Mouse (Mus musculus) ES-E14 (cell line): ENCODE measurements around the gene Fam222a. TPM values are rescaled to one million over a fixed set of nuclear protein-coding genes. Genes with fewer than 3 reads are reported as not detected.

ENCODE experiments used
- DNase-seq: peaks from one replicate; pipeline ENCODE4 v3.0.0-alpha.2; 2013; ENCODE audit warnings: low read depth, low spot score
- H3K27ac ChIP-seq: 2 replicates; pipeline ENCODE4 v1.5.1; 2012; ENCODE audit warnings: low read depth, mild to moderate bottlenecking, low read length, moderate library complexity, mixed read lengths; ENCODE audit not compliant: poor library complexity, insufficient read depth, severe bottlenecking
- H3K36me3 ChIP-seq: 2 replicates; pipeline ENCODE4 v1.6.1; 2012; ENCODE audit warnings: mild to moderate bottlenecking, low read length, moderate library complexity, mixed read lengths; ENCODE audit not compliant: control insufficient read depth, poor library complexity, insufficient read depth, severe bottlenecking
- H3K4me1 ChIP-seq, 2 experiments: fragments of 150-350 bp in 1 of 2; sonication (generic) in 1 of 2; 2 replicates each; pipeline ENCODE4 v1.6.1; 2012; ENCODE audit warnings: low read length in 2 of 2, mild to moderate bottlenecking in 1 of 2, mixed read lengths in 1 of 2; ENCODE audit not compliant: control insufficient read depth in 2 of 2, insufficient read depth in 2 of 2, poor library complexity in 1 of 2
- H3K4me3 ChIP-seq, 2 experiments: fragments of 150-350 bp in 1 of 2; sonication (generic) in 1 of 2; 2 replicates each; pipeline ENCODE4 v1.5.1; 2012; ENCODE audit warnings: low read length in 2 of 2, low read depth in 1 of 2, mild to moderate bottlenecking in 1 of 2, mixed read lengths in 1 of 2; ENCODE audit not compliant: insufficient read depth in 1 of 2, poor library complexity in 1 of 2, severe bottlenecking in 1 of 2
- H3K9ac ChIP-seq: 2 replicates; pipeline ENCODE4 v1.6.1; 2012; ENCODE audit warnings: low read depth, mild to moderate bottlenecking, low read length, mixed read lengths; ENCODE audit not compliant: poor library complexity, insufficient read depth, severe bottlenecking
- H3K9me3 ChIP-seq: fragments of 150-350 bp; sonication (generic); 2 replicates; pipeline ENCODE4 v1.6.1; 2012; ENCODE audit warnings: low read depth, mild to moderate bottlenecking, low read length; ENCODE audit not compliant: control insufficient read depth, insufficient read depth
- CHD2 ChIP-seq: IDR thresholded peaks from 2 replicates; pipeline ENCODE4 v1.6.1; 2014; ENCODE audit warnings: mild to moderate bottlenecking, low read depth, low read length, inconsistent platforms
- HCFC1 ChIP-seq: IDR thresholded peaks from 2 replicates; pipeline ENCODE4 v1.6.1; 2012; ENCODE audit warnings: low read length, inconsistent platforms, borderline replicate concordance; ENCODE audit not compliant: insufficient read depth
- MAFK ChIP-seq: IDR thresholded peaks from 2 replicates; pipeline ENCODE4 v1.6.1; 2014; ENCODE audit warnings: mild to moderate bottlenecking, low read depth, low read length, inconsistent platforms; ENCODE audit not compliant: insufficient read depth
- ZC3H11A ChIP-seq: IDR thresholded peaks from 2 replicates; pipeline ENCODE4 v1.6.1; 2012; ENCODE audit warnings: low read depth, mild to moderate bottlenecking, inconsistent platforms, low read length, borderline replicate concordance
- ZNF384 ChIP-seq: IDR thresholded peaks from 2 replicates; pipeline ENCODE4 v1.6.1; 2012; ENCODE audit warnings: low read depth, low read length, inconsistent platforms
- in situ Hi-C, 2 experiments: fragments of 600-800 bp; cut with MboI; formaldehyde crosslinking; loops; one replicate each; pipeline ENCODE4 v1.15.1; 2025; ENCODE audit warnings: low sequenced_read_pairs in 2 of 2, inconsistent platforms in 1 of 2; ENCODE audit not compliant: unreplicated experiment in 2 of 2
- total RNA-seq: library from RNA; depleted of rRNA; stranded (reverse); fragments of 300-350 nt; gene quantifications from 2 replicates; pipeline ENCODE4 v1.2.3, GENCODE M21; 2012

Fam222a gene
- total RNA-seq, 1 experiment = 1.2 TPM

DNA sequence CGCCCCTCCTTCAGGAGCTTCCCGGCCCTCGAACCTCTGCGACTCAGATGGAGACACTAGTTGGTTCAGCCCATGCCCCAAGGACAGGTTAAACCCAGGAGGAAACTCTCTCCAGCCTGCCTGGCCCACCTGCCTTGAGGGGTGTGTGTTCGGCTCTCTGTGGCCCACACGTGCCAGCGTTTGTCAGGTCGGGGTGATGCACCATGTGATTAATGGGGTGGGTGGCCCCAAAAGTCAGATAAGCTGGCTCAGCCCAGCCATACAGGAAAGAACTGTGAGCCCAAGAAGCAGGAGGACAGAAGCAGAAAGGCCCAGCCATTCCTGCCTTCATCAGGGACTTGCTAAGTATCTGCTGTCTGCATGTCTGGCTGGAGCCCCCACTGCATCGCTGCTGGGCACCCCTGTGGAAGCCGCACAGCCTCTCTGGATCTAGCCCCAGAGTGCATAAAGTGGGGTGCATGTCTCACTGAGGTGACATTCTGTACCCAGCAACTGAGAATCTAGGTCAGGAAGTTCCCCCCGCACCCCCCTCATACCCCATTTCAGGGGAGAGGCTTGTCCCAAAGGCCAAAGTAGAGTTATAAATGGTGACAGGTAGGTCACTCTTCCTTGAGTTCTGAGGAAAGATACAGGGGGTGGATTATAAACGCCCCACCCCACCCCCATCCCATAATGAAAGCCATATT lies 15.8 kb downstream of the Fam222a start:
- Histone ChIP-seq H3K27ac (0 out of 2 replicates have a peak overlapping the region, but pooled peaks have one; percentile 12), H3K4me1 (0 out of 4 replicates have a peak, but pooled peaks cover 0 to 2% of the 10 kb centered on the region in 2 experiments), H3K4me3 (no peak overlapping the region), H3K9ac (no peak overlapping the region; the same call in 1 of the 2 replicates), H3K36me3 (no peaks in the 10 kb centered on the region), H3K9me3 (no peaks in the 10 kb centered on the region)
- in situ Hi-C loops = no loop called here
- no peak for DNase-seq
- TF ChIP-seq ZC3H11A = no peak
- TF ChIP-seq HCFC1 = no peak
- no peak for TF ChIP-seq MAFK
- TF ChIP-seq ZNF384 = no peak
- no peak for TF ChIP-seq CHD2

DNA sequence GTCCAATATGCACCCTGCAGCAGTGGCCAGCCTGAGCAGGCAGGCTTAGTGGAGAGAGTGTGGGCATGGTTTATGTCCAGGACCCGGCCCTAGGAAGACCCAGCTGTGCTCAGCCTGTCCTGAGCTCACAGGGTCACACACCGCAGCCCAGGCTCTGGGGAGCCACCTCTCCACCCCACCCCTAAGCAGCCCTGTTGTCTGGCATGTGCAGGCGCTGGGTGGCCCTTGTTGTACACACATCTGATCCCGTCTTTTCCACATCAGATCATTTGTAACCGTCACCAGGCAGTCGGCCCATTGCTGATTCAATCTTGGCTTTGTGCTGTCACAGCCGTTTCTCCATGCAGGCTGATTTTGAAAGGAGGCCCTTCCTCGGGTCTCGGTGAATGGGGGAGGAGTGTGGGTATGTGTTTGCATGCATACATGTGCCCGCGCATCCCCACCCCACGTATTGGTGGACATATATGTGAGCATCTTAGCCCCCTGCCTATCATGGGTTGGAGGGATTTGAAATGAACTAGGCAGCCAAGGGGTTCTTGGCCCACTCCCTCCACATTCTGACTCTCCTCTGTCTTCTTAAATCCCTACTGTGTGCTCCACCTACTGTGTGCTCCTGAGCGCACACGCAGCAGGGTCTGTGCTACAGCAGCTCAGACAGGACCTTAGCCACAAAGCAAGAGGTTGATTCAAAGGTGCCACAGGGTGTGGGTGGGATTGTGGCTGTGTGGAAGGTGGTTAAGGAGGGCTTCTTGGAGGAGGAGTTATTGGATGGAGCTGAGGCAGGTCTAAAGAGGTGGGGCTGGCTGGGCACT lies 16.7 kb downstream of the Fam222a start:
- no peaks in the 10 kb centered on the region for H3K36me3 ChIP-seq
- no peak overlapping the region for H3K27ac ChIP-seq
- 0 out of 4 replicates have a peak, but pooled peaks cover 0 to 2% of the 10 kb centered on the region in 2 experiments for H3K4me1 ChIP-seq
- H3K9ac ChIP-seq = no peak overlapping the region
- no peak overlapping the region for H3K4me3 ChIP-seq
- no peaks in the 10 kb centered on the region for H3K9me3 ChIP-seq
- no peak for DNase-seq
- in situ Hi-C loops = no loop called here
- no peak for TF ChIP-seq CHD2
- no peak for TF ChIP-seq ZNF384
- TF ChIP-seq MAFK = no peak
- TF ChIP-seq HCFC1 = no peak
- TF ChIP-seq ZC3H11A = no peak

DNA sequence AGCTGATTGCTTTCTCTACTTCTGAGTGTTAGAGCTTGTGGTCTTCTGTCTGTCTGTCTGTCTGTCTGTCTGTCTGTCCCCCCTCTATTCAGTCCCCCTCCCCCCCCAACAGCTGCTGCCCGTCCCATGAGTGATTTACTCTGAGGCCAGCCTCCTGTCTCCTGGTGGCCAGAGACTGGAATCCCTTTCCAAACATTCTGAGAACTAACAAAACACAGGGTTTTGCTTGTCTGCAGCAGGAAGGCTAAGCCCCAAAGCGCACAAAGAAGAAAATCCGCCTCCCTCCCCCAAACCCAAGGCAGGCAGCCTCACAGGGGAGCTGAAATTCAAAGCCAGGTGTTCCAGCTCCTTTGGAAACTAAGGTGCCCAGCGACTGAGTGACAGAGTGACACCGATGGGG lies 17.9 kb downstream of the Fam222a start:
- H3K9me3 ChIP-seq = no peaks in the 10 kb centered on the region
- no peak overlapping the region for H3K9ac ChIP-seq
- no peak overlapping the region for H3K4me3 ChIP-seq
- H3K36me3 ChIP-seq = no peaks in the 10 kb centered on the region
- no peak for DNase-seq
- no peak for TF ChIP-seq ZC3H11A
- H3K27ac ChIP-seq = no peak overlapping the region
- in situ Hi-C loops = no loop called here
- peaks cover 0 to 4% of the 10 kb centered on the region in 2 experiments; a peak in 1 of 4 replicates for H3K4me1 ChIP-seq

DNA sequence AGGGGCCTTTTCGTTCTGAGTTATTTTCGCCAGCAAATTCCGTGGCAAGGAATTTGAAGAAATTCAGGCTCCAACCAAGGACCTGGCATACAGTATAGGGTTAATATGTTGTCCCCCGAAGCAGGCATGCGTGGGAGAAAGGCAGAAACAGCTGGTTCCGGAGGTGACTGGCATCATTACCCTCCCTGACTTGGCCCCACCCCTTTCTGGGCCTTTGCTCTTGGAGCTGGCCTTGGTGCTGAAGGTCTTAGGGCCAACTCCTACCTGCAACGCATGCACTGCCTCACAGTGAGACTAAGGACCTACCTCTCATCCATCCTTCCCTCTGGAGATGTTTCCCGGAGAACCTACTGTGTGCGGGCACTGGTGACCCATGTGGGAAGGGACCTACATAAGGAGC lies 20.1 kb downstream of the Fam222a start:
- peaks cover 0 to 2% of the 10 kb centered on the region in 2 experiments; a peak in 1 of 4 replicates for H3K4me1 ChIP-seq
- in situ Hi-C loops = no loop called here

More for the DNA sequence above, 20.1 kb downstream of the Fam222a start:
- peak; percentile 68 for DNase-seq
- no peak for TF ChIP-seq ZNF384
- TF ChIP-seq ZC3H11A = no peak
- TF ChIP-seq HCFC1 = no peak
- no peak for TF ChIP-seq CHD2
- no peak for TF ChIP-seq MAFK
- H3K9ac ChIP-seq = no peak overlapping the region
- no peaks in the 10 kb centered on the region for H3K36me3 ChIP-seq
- no peak overlapping the region for H3K4me3 ChIP-seq
- no peaks in the 10 kb centered on the region for H3K9me3 ChIP-seq
- no peak overlapping the region for H3K27ac ChIP-seq
